Mouse (Mus musculus) bone marrow, adult 2 months (tissue): Measurements from ENCODE around the gene Nav1. TPM values are rescaled to one million over a fixed set of nuclear protein-coding genes. Genes with fewer than 3 reads are reported as not detected.

ENCODE experiments used
- H3K27ac ChIP-seq: fragments of 200-500 bp; 2 replicates; pipeline ENCODE4 v1.5.1; 2012; ENCODE audit warnings: low read depth, mild to moderate bottlenecking, control low read depth, inconsistent platforms, low read length; ENCODE audit not compliant: control insufficient read depth, poor library complexity, insufficient read depth
- H3K4me1 ChIP-seq: fragments of 200-500 bp; 2 replicates; pipeline ENCODE4 v1.6.1; 2011; ENCODE audit warnings: low read length; ENCODE audit not compliant: control insufficient read depth, insufficient read depth
- H3K4me3 ChIP-seq: fragments of 200-500 bp; replicated peaks from 2 replicates; pipeline ENCODE3; 2011; ENCODE audit warnings: mild to moderate bottlenecking, low read depth, low read length, control low read depth; ENCODE audit not compliant: control insufficient read depth
- CTCF ChIP-seq: fragments of 200-500 bp; IDR thresholded peaks from 2 replicates; pipeline ENCODE4 v1.5.1; 2011; ENCODE audit warnings: low read length, control low read depth; ENCODE audit not compliant: control insufficient read depth, insufficient read depth
- POLR2A ChIP-seq: fragments of 200-500 bp; IDR thresholded peaks from 2 replicates; pipeline ENCODE4 v1.6.1; 2011; ENCODE audit warnings: low read depth, mild to moderate bottlenecking, control low read depth, low read length, borderline replicate concordance; ENCODE audit not compliant: control insufficient read depth
- WGBS: fragments of 180-500 bp; shearing (Covaris S2); methylation state at CpG from one replicate; pipeline ENCODE4 v1.1.7; 2018; 5-methylcytosine and 5-hydroxymethylcytosine counted together
- polyA plus RNA-seq: library from polyadenylated mRNA; stranded (reverse); fragments of >200 nt; gene quantifications from 2 replicates; pipeline ENCODE4 v1.2.4, GENCODE M21; 2011; ENCODE audit warnings: low replicate concordance; ENCODE audit not compliant: missing spikeins, insufficient read depth, insufficient read length

Nav1 gene
- polyA plus RNA-seq, 1 experiment, result 22.7 TPM

DNA sequence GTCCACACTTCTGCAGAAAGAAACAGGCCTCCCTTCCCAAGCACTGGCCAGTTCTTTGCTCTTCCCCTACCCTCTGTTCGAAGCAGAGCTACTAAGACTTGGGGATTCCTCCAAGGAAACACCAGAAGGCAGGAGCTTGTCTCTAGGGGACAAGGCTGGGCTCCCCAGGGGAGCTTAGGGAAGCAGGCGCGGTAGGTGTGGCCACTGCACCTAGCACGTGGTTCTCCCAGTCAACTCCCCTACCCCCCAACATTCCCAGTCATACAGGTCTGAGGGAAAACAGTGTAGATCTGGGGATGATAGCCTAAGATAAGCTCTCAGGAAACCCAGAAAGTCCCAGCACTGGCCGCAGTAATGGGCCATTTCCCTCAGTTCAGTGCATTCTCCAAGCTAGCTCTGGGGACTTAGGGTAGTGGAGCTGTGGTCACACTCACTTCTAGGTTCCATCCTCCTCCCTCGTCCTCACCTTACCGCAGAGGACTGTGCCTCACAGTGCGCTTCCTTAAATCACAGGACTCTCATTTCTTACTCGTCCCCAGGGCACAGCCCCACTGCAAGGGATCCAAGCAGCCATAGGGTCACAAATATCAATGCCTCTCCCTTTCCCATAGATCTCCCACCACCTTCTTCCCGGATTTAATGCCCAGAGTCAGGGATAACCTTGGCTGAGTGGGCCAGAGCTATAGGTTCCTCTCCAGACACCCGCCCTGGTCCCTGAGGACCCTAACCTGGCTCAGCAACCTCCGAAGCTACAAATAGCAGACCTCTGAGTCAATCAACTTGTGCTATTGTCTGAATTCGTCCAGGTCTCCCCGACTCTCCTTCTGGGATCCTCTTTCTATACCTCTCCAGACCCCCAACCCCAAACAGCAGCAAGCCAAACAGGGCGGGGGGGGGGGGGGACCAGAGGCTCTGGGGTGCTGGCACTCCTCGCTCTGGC is 97.7 kb downstream of the Nav1 start:
- WGBS, result 26% methylated on average over 16 of the region's 16 CpGs
- Histone ChIP-seq H3K4me3 (no peak overlapping the region), H3K27ac (no peak overlapping the region), H3K4me1 (no peaks in the 10 kb centered on the region)
- TF ChIP-seq POLR2A, result no peak
- no peak for TF ChIP-seq CTCF

DNA sequence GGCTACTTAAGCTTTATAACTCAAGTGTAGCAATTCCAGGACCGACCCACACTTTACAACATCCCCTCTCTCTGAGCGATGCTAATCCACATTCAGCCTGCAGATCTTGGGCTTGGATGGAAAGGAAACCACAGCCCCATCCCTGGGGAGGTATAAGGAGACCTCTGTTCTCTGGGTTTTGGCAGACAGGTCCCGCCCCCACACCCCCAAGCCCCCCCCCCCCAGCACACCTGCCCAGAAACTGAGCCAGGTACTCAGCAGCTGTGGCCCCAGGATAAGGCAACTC is 98.8 kb downstream of the Nav1 start:
- WGBS, result 69% methylated on average over 3 of the region's 3 CpGs
- Histone ChIP-seq H3K4me3 (no peak overlapping the region), H3K4me1 (no peaks in the 10 kb centered on the region), H3K27ac (no peak overlapping the region)
- TF ChIP-seq POLR2A (no peak), CTCF (no peak)

DNA sequence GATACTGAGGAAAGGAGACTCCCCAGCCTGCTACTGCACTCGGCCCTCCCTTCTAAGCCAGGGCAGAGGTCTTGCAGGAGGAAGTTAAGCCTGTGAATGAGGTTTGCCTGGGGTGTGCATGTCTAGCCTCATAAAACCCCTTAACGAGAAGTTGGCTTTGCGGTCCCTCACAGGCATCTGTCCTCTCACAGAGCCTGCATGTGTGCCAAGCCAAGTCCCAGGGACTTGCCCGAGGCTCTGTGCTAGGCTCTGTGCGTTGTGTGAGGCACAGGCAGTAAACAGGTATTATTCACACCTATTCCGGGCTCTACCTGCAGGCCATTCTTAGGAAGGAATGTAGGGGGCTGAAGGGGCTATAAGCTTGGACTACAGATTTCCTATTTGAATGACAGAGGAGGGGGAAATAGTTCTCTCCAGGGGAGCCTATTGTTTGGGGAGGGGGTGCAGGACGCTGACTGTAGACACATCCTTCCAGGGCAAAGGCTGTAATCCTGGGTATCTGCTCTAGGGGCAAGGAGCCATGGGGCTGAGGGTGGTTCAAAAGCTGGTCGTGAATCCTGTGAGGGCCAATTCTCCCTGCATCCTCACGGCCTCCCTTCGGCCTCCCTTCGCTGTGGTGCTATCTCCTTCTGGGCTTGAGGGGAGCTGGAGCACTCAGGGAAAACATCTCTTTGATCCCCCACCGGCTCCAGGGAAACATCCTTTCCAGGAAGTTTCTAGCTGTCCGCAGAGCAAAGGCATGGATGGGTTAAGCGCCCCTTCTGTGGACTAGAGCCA is 99.3 kb downstream of the Nav1 start:
- no peak for TF ChIP-seq POLR2A
- TF ChIP-seq CTCF, result no peak
- 56% methylated on average over 14 of the region's 14 CpGs for WGBS

DNA sequence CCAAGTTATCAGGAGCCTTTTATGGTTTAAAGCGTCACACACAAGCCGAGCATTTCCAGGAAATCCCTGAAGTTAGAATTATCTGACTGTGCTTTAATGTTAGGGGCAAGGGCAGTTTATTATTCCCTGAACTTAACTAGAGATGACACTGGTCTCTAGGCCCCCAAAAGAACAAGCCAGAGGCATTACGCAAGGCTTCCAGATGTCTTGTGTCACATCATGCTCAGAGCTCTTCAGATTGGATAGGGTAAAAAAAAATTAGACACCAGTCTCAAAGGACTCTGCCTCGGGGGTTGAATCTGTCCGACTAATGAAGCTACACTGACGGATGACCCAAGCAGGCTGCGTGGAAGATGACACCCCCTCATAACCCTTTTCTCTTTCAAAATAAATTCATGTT is 101.6 kb downstream of the Nav1 start:
- TF ChIP-seq POLR2A (no peak), CTCF (no peak)
- 76% methylated on average over 7 of the region's 7 CpGs for WGBS
- Histone ChIP-seq H3K27ac (no peak overlapping the region), H3K4me3 (no peak overlapping the region), H3K4me1 (no peaks in the 10 kb centered on the region)

More for the DNA sequence above, 99.3 kb downstream of the Nav1 start:
- H3K4me3 ChIP-seq, result no peak overlapping the region
- no peak overlapping the region for H3K27ac ChIP-seq
- H3K4me1 ChIP-seq, result no peaks in the 10 kb centered on the region

DNA sequence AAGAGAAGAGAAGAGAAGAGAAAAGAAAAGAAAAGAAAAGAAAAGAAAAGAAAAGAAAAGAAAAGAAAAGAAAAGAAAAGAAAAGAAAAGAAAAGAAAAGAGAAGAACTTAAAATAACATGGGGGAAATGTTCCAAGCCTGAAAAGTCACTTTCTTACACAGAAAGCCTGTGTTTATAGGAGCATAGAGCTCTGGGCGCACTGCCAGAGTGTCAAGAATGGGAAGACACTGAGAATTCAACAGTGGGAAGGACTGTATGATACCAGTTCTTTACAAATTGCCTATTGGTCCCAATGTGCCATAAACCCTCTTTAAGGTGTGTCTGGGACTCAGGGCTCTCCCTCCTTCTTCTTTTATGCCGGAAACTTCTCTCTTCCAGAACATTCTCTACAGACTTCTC is 103.7 kb downstream of the Nav1 start:
- H3K4me3 ChIP-seq, result no peak overlapping the region
- TF ChIP-seq CTCF (no peak), POLR2A (no peak)
- no peak overlapping the region for H3K27ac ChIP-seq
- WGBS, result 77% methylated on average over 2 of the region's 2 CpGs
- no peaks in the 10 kb centered on the region for H3K4me1 ChIP-seq

DNA sequence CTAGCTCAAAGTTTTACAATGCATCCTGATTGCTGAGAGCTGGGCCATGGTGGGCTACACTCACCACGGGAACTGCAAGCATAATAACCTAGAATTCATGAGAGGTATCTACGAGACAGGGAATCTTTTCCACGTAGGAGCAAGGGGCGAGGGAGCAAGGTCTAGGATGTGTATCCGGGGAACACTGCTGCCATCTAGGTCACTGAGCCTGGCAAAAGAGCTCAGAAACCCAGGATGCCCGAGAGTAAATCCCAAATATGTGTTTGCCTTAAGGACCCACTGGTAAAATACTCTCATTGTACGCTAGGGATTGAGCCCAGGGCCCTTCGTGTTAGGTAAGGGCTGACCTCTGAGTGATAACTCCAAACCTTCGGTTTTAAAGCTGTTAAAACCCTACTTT is 104.3 kb downstream of the Nav1 start:
- Histone ChIP-seq H3K4me3 (no peak overlapping the region), H3K4me1 (no peaks in the 10 kb centered on the region), H3K27ac (no peak overlapping the region)
- WGBS, result 80% methylated on average over 9 of the region's 9 CpGs
- no peak for TF ChIP-seq CTCF
- no peak for TF ChIP-seq POLR2A

DNA sequence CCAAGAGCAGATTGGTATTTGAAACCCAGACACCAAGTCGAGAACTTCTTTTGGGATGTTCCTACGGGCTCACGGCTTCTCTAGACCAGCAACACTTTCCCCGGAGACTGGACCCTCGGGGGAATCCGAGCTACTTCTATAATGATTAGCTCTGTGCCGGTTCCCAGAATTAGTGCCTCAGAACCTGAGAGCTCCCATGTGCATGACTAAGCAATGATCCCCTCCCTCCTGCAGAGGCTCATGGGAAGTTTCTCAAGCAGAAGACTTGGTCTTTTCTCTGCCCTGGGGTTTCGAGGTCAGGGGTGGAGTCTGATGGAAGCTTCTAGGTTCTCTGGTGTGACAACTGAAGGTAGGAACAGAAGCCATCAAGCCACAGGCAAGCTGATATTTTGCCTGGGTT is 105.0 kb downstream of the Nav1 start:
- no peak for TF ChIP-seq CTCF
- TF ChIP-seq POLR2A, result no peak
- 70% methylated on average over 8 of the region's 8 CpGs for WGBS

More for the DNA sequence above, 105.0 kb downstream of the Nav1 start:
- Histone ChIP-seq H3K4me1 (no peaks in the 10 kb centered on the region), H3K27ac (no peak overlapping the region), H3K4me3 (no peak overlapping the region)
